Mouse (Mus musculus) hindbrain, embryonic 12.5 days (tissue): Measurements from ENCODE around the gene Dzip1. TPM values are rescaled to one million over a fixed set of nuclear protein-coding genes. Genes with fewer than 3 reads are reported as not detected.

Source experiments
- ATAC-seq: fragments of 200-750 bp; cut with Nextera tagmentation; 2 replicates; pipeline ENCODE4 v1.8.0; 2017; ENCODE audit warnings: moderate TSS enrichment; ENCODE audit not compliant: low FRiP score
- H3K27ac ChIP-seq: fragments of 300-500 bp; sonication (generic); 2 replicates; pipeline ENCODE4 v1.5.1; 2016; ENCODE audit warnings: mild to moderate bottlenecking
- H3K27me3 ChIP-seq: fragments of 300-500 bp; sonication (generic); 2 replicates; pipeline ENCODE4 v1.6.1; 2016; ENCODE audit warnings: mild to moderate bottlenecking
- H3K36me3 ChIP-seq: fragments of 300-500 bp; sonication (generic); 2 replicates; pipeline ENCODE4 v1.6.1; 2016; ENCODE audit warnings: mild to moderate bottlenecking
- H3K4me1 ChIP-seq: fragments of 300-500 bp; sonication (generic); 2 replicates; pipeline ENCODE4 v1.6.1; 2016
- H3K4me2 ChIP-seq: fragments of 300-500 bp; sonication (generic); replicated peaks from 2 replicates; pipeline ENCODE4 v1.6.1; 2016; ENCODE audit warnings: mild to moderate bottlenecking
- H3K4me3 ChIP-seq: fragments of 300-500 bp; sonication (generic); 2 replicates; pipeline ENCODE4 v1.5.1; 2016; ENCODE audit warnings: mild to moderate bottlenecking
- H3K9ac ChIP-seq: fragments of 300-500 bp; sonication (generic); 2 replicates; pipeline ENCODE4 v1.6.1; 2016; ENCODE audit warnings: mild to moderate bottlenecking, moderate library complexity
- H3K9me3 ChIP-seq: fragments of 300-500 bp; sonication (generic); replicated peaks from 2 replicates; pipeline ENCODE4 v1.6.1; 2016; ENCODE audit warnings: mild to moderate bottlenecking
- whole genome bisulfite sequencing: fragments of 180-500 bp; shearing (Covaris S2); methylation state at CpG from one replicate; pipeline ENCODE4 v1.1.7; 2016; 5-methylcytosine and 5-hydroxymethylcytosine counted together
- polyA plus RNA-seq: library from polyadenylated mRNA; unstranded; fragments of >200 nt; fragmentation: Nextera tagmentation; extraction: Ambion mirVana; gene quantifications from 2 replicates; pipeline ENCODE4 v1.2.1, GENCODE M21; 2016

Dzip1 gene
- polyA plus RNA-seq, 1 experiment from 2014 or later = 46.3 TPM

DNA sequence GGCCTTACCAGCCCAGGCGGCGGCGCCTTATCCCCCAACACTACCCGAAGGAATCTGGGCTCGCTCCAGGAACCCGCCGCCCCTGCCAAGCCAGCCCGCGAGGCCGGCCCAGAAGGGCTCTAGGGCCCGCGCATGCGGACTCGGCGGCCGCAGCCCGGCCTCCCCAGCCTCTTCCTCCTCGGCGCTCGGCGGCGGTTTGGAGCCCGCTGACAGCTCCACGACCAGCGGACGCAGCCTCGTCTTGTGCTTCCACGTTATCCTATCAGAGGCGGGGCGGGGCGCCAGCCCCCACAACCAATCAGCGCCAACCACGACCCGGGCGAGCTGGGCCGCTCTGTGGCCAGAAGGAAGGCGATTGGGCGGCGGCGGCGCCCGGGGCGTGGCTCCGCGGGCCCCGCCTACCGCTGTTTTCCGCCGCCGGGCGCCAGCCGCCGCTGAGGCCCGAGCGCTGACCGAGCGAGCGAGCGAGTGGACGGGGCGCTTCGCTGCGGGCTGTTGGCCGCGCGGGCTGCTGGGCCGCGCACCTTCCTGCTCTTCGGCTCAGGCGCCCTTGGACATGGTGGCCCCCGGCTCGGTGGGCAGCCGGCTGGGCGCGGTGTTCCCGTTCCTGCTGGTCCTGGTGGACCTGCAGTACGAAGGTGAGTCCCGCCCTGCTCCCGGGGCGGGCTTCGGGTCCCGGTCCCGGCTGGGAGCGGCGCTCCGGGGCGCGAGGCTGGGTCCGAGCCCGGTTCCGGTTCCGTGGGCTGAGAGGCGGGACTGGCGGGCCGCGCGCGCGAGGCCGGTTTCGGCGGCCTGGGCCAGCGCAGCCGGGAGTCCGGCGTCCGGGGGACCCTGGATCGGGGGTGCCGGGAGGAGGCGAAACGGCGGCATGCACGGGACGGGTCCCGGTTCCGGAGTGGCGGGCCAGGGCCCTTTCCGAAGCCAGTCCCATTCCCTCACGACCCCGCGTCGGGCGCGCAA, 12.6 kb upstream of the Dzip1 start, which contains the start of gene Dnajc3:
Dnajc3 (plus strand) TSS at position 444 of the 960 bp plus-strand sequence.
- peak; percentile 100 for ATAC-seq
- no peaks in the 10 kb centered on the region for H3K36me3 ChIP-seq
- 0 out of 2 replicates have a peak, but pooled peaks cover 2% of the 10 kb centered on the region for H3K27me3 ChIP-seq

DNA sequence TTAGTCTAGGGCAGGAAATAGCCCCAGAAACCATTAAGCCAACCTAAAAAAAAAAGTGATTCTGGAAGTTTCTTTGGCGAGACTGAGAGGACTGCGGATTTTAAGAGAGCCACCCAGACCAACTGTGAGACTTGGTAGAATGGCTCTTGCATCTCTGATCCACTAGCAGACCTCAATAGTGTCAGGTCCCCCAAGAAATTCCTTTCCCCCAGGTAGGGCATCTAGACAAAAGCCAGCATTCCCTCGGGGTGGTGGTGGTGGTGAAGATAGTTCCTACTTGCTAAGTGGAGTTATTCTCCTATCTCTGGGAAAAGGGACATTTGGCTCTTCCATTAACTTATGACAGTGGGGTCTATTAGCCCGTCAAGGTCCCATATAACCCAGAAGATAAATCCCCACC, 11.7 kb upstream of the Dzip1 start:
- Histone ChIP-seq H3K4me1 (peaks cover 18% of the 10 kb centered on the region; the same call in 1 of the 2 replicates), H3K9me3 (no peaks in the 10 kb centered on the region), H3K4me2 (peak overlapping the region; percentile 72), H3K27me3 (0 out of 2 replicates have a peak, but pooled peaks cover 2% of the 10 kb centered on the region), H3K27ac (peak overlapping the region; percentile 83; the same call in 1 of the 2 replicates), H3K36me3 (no peaks in the 10 kb centered on the region), H3K4me3 (peak overlapping the region; percentile 78), H3K9ac (peak overlapping the region; percentile 62)
- ATAC-seq = peak; percentile 15
- 35% methylated on average over 4 of the region's 4 CpGs for WGBS

More for the DNA sequence above, 12.6 kb upstream of the Dzip1 start, which contains the start of gene Dnajc3:
- peak within 1 kb of the TSS; percentile 88 for H3K27ac ChIP-seq
- H3K4me1 ChIP-seq = peaks cover 21% of the 10 kb centered on the region
- H3K9me3 ChIP-seq = no peaks in the 10 kb centered on the region
- H3K4me3 ChIP-seq = peak within 1 kb of the TSS; percentile 78
- H3K9ac ChIP-seq = peak within 1 kb of the TSS; percentile 99
- H3K4me2 ChIP-seq = peak within 1 kb of the TSS; percentile 72
- WGBS = under 1% methylated on average over 99 of the region's 124 CpGs

DNA sequence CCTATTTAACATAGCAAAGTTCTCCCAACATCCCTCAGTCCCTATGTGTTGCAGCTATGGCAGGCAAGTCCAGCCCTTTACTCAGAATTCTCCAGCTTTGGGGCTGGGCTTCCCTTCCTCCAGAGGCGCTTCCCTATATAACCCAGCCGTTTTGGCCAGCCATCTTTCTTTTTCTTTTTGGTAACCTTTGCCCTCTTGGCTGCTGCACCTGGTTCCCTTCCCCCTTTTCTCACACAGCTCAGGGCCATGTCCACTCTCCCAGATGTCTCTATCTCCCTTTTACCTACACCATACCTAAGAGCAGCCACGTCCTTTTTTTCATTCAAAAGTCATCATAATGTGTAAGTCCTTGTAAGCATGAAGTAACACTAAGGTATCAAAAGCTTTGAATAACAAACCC, 11.0 kb upstream of the Dzip1 start:
- WGBS = 59% methylated on average over 3 of the region's 3 CpGs
- Histone ChIP-seq H3K4me1 (peaks cover 18% of the 10 kb centered on the region; the same call in 1 of the 2 replicates), H3K27ac (no peak overlapping the region), H3K9ac (no peak overlapping the region), H3K9me3 (no peaks in the 10 kb centered on the region), H3K27me3 (0 out of 2 replicates have a peak, but pooled peaks cover 2% of the 10 kb centered on the region), H3K36me3 (no peaks in the 10 kb centered on the region), H3K4me2 (no peak overlapping the region), H3K4me3 (no peak overlapping the region)
- no peak for ATAC-seq

DNA sequence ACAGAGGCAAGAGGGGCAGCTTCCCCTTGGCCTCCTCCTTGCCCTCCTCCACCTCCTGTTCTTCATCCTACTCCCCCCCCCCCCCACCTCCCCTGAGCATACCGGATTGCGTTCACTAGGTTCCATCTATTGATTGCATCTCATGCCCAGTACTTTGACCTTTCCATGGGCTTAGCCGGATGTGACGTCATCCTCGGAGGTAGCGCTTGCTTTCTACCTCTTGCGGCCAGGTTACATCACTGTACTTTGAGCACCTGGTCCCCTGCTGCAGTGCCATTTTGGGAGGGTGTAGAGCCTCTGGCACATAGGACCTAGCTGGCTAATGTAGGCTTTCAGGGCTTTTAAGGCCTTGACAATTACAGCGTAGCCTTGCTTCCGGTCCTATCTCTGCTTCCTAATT, 9.4 kb upstream of the Dzip1 start:
- H3K27me3 ChIP-seq = 0 out of 2 replicates have a peak, but pooled peaks cover 2% of the 10 kb centered on the region
- H3K4me2 ChIP-seq = no peak overlapping the region
- WGBS = 87% methylated on average over 9 of the region's 9 CpGs
- H3K4me3 ChIP-seq = no peak overlapping the region
- H3K9ac ChIP-seq = no peak overlapping the region
- no peaks in the 10 kb centered on the region for H3K9me3 ChIP-seq
- H3K27ac ChIP-seq = no peak overlapping the region
- H3K36me3 ChIP-seq = no peaks in the 10 kb centered on the region
- no peak for ATAC-seq
- H3K4me1 ChIP-seq = peaks cover 11% of the 10 kb centered on the region; the same call in 1 of the 2 replicates

DNA sequence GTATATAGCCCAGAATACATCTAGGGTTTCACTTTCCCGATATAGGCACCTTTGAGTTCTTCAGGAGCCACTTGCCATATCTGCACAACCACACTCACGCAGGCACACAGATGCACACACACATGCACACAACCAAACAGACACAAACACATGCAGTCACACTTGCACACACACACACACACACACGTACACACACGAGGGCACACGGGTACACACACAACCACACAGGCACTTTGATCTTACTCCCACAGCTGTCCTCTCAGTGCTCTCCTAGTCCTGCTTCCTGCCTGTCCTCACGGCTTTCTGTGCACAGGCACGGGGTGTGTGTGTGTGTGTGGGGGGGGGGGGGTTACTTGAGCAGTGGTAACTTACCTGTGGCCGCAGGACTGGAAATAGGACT, 7.7 kb upstream of the Dzip1 start:
- Histone ChIP-seq H3K4me3 (no peak overlapping the region), H3K27ac (no peak overlapping the region), H3K4me2 (no peak overlapping the region), H3K27me3 (0 out of 2 replicates have a peak, but pooled peaks cover 2% of the 10 kb centered on the region), H3K36me3 (no peaks in the 10 kb centered on the region), H3K9ac (no peak overlapping the region), H3K9me3 (no peaks in the 10 kb centered on the region), H3K4me1 (no peaks in the 10 kb centered on the region)
- ATAC-seq = no peak
- 67% methylated on average over 8 of the region's 8 CpGs for WGBS

DNA sequence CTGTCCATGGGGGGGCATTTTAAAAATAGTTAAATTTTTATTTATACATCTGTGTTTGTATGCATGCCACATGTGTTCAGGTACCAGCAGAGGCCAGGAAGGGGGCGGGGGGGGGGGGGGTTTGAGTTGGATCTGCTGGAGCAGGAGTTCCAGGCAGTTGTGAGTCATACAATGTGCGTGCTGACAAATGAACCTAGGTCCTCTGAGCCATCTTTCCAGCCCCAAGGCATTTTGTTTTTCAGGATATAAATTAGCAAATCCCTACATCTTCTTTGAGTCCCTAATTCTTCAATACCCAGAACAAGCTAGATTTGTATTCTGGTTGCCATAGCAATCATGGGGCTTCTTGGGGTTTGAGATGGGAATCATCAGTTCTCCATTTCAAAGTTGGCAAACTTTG, 5.9 kb upstream of the Dzip1 start:
- 0 out of 2 replicates have a peak, but pooled peaks cover under 1% of the 10 kb centered on the region for H3K27me3 ChIP-seq
- 79% methylated on average over 2 of the region's 2 CpGs for WGBS
- H3K9me3 ChIP-seq = no peaks in the 10 kb centered on the region
- no peak overlapping the region for H3K4me2 ChIP-seq
- ATAC-seq = no peak
- no peak overlapping the region for H3K27ac ChIP-seq
- no peak overlapping the region for H3K4me3 ChIP-seq
- H3K9ac ChIP-seq = no peak overlapping the region
- no peaks in the 10 kb centered on the region for H3K36me3 ChIP-seq
- no peaks in the 10 kb centered on the region for H3K4me1 ChIP-seq

DNA sequence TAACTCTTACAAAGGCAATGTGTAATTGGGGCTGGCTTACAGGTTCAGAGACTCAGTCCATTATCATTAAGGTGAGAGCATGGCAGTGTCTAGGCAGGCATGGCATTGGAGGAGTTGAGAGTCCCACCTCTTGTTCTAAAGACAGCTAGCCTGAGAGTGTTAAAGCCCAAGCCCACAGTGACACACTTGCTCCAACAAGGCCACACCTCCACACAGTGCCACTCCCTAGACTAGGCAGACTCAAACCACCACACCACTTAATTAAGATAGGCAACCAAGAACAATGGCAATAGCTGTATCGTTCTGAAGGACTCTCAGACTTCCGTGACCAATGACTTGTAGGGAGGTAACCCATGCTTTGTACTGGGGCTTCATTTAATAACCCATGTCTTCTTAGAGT, 5.5 kb upstream of the Dzip1 start:
- Histone ChIP-seq H3K36me3 (no peaks in the 10 kb centered on the region), H3K27me3 (no peaks in the 10 kb centered on the region), H3K4me3 (no peak overlapping the region), H3K27ac (no peak overlapping the region), H3K4me2 (no peak overlapping the region), H3K4me1 (0 out of 2 replicates have a peak, but pooled peaks cover 2% of the 10 kb centered on the region), H3K9ac (no peak overlapping the region), H3K9me3 (no peaks in the 10 kb centered on the region)
- WGBS = 82% methylated on average over 2 of the region's 2 CpGs
- no peak for ATAC-seq

DNA sequence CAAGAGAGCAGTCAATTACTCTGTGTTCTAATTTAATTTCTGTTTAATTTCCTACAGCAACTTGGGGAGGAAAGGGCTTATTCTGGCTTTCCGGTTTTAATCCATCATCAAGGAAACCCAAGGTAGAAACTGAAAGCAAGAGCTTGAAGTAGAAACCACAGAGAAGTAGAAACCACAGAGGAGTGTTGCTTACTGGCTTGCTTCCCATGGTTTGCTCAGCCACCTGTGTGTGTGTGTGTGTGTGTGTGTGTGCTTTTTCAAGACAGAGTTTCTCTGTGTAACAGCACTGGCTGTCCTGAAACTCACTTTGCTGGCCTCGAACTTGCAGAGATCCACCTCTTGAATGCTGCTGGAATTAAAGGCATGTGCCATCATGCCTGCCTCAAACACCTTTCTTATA, 4.5 kb upstream of the Dzip1 start:
- H3K9me3 ChIP-seq = no peaks in the 10 kb centered on the region
- no peak overlapping the region for H3K4me3 ChIP-seq
- H3K27me3 ChIP-seq = no peaks in the 10 kb centered on the region
- no peak overlapping the region for H3K4me2 ChIP-seq
- WGBS = 78% methylated on average over 2 of the region's 2 CpGs
- no peak for ATAC-seq
- H3K27ac ChIP-seq = no peak overlapping the region
- H3K36me3 ChIP-seq = no peaks in the 10 kb centered on the region
- 0 out of 2 replicates have a peak, but pooled peaks cover 5% of the 10 kb centered on the region for H3K4me1 ChIP-seq
- no peak overlapping the region for H3K9ac ChIP-seq

DNA sequence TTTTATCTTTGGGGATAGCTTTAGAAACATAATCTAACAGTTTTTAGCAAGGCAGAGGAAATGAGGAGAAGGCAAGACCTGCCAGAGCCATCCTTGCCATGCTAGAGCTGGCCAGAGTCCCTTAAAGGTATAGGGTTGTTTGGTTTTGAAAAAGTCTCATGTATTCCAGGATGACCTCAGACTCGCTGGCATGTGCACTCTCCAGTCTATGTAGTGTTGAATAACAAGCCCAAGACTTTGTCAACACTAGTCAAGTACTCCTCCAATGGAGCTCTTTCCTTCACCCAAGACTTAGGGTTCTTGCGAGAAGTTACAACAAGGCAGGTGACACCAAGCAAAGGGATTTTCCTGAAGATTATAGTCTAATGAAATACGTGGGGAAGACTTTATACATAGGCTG, 3.3 kb upstream of the Dzip1 start:
- Histone ChIP-seq H3K4me3 (no peak overlapping the region), H3K27ac (no peak overlapping the region), H3K4me2 (no peak overlapping the region), H3K4me1 (peaks cover 12% of the 10 kb centered on the region), H3K27me3 (no peaks in the 10 kb centered on the region), H3K9me3 (no peaks in the 10 kb centered on the region), H3K36me3 (no peaks in the 10 kb centered on the region), H3K9ac (no peak overlapping the region)
- WGBS = 90% methylated on average over 3 of the region's 3 CpGs
- ATAC-seq = no peak

DNA sequence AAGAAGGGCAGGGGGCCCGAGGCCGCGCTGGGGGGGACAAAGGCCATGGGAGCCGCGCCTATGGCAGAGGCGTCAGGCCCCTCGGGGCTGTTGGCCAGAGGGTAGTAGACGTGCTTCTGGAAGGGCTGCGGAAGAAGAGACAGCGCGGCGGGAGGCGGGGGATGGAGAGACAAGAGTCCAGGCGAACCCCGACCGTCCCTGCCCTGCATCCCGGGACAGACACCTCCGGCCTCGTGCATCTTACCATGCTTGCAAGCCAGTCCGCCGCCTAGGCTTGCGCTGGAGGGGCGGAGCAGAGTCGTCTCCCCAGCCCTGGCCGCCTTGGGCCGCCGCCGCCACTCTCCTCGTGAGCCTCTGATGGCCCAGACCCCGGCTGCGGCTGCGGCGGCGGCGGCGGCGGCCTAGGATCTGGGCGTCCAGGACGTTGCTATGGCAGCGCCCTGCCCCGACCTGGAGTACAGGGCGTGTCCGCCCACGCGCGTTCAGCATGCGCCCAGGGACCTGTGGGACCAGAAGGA, 2.5 kb downstream of the Dzip1 start:
- H3K36me3 ChIP-seq = peaks cover 12% of the 10 kb centered on the region; the same call in 1 of the 2 replicates
- peaks cover 5% of the 10 kb centered on the region for H3K27me3 ChIP-seq
- H3K27ac ChIP-seq = no peak overlapping the region
- WGBS = 1% methylated on average over 41 of the region's 47 CpGs
- H3K9me3 ChIP-seq = no peaks in the 10 kb centered on the region
- ATAC-seq = peak; percentile 36
- peaks cover 41% of the 10 kb centered on the region for H3K4me1 ChIP-seq
- peak overlapping the region; percentile 56 for H3K9ac ChIP-seq
- H3K4me2 ChIP-seq = peak overlapping the region; percentile 65
- peak overlapping the region; percentile 36 for H3K4me3 ChIP-seq

DNA sequence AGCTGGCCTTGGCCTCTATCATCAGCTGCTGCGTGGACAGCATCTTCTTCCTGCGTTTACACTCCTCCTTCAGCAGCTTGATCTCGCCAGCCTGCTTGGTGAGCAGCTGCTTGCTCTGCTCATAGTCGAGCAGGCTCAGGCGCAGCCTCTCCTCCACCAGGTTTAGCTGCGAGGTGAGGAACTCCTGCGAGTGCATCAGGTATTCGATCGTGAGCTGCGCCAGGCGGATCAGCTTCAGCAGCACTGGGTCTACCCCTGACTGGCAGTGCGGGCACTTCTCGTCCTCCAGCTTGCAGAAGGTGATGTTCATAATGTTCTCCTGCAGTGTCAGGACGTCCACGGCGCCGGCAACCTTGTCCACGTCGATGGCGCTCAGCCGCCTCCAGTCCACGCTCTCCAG, 3.0 kb downstream of the Dzip1 start:
- H3K9ac ChIP-seq = peak overlapping the region; percentile 56
- peaks cover 41% of the 10 kb centered on the region for H3K4me1 ChIP-seq
- H3K4me2 ChIP-seq = peak overlapping the region; percentile 65
- peaks cover 17% of the 10 kb centered on the region; the same call in 1 of the 2 replicates for H3K36me3 ChIP-seq
- no peaks in the 10 kb centered on the region for H3K9me3 ChIP-seq
- H3K27ac ChIP-seq = no peak overlapping the region
- H3K4me3 ChIP-seq = peak overlapping the region; percentile 36
- no peak for ATAC-seq
- peaks cover 5% of the 10 kb centered on the region for H3K27me3 ChIP-seq
- WGBS = 23% methylated on average over 22 of the region's 22 CpGs

DNA sequence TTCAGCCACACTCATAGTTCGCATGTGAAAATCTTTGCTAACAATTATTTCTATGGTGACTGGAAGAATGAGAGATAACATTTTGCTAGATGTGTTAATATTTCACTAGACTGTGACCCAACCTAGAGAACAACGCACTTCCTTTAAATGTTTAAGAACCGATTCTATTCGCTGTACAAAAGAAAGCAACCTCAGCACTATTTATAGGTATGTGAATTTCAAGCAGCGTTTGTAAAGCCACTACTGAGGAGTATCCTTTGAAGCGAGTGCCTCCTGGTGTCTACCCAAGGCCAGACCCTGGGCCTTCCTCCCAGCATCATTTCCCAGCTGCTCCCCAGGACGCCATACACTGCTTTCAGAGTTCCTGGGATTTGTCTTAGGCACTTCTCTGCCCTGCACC, 4.6 kb downstream of the Dzip1 start:
- no peak overlapping the region for H3K4me3 ChIP-seq
- H3K4me1 ChIP-seq = peaks cover 37% of the 10 kb centered on the region
- H3K4me2 ChIP-seq = peak overlapping the region; percentile 65
- H3K27me3 ChIP-seq = peaks cover 5% of the 10 kb centered on the region
- WGBS = 60% methylated on average over 7 of the region's 7 CpGs
- H3K27ac ChIP-seq = no peak overlapping the region
- H3K9ac ChIP-seq = no peak overlapping the region
- ATAC-seq = no peak
- H3K36me3 ChIP-seq = peaks cover 26% of the 10 kb centered on the region
- no peaks in the 10 kb centered on the region for H3K9me3 ChIP-seq
